In genomic region chr4:152477466-152478223, GRCm38 (mm10) we compare ENCODE assay signal across 8 mouse cellular contexts. TPM values are rescaled to one million over a fixed set of nuclear protein-coding genes. Genes with fewer than 3 reads are reported as not detected.
DNase-seq lines count a peak whose midpoint lies in the region; ATAC-seq and TF ChIP-seq lines count a peak whose summit lies in the region.

Gene Kcnab2, minus strand, starts transcription at chr4:152477871.

- no peak for TF ChIP-seq CTCF in embryonic fibroblast, embryonic 13.5 days (IDR thresholded peaks at IDR 0.05; ENCODE audit: borderline replicate concordance, insufficient read depth, low read length)

- DNase-seq in B cell, adult 2 months, result peak; percentile 98
- peak; percentile 100 for DNase-seq in brain, adult 2 months (ENCODE audit: low read depth, low spot score)
- DNase-seq in heart, adult 9 months (ENCODE audit: low spot score in 2 of 2), result peak; percentile 98 to 99
- DNase-seq in kidney, adult 9 months, result peak; percentile 99
- peak; percentile 98 to 99 for DNase-seq in spleen, adult 18-20 months

- ATAC-seq in limb, embryonic 13.5 days (ENCODE audit: low FRiP score, low read depth), result peak; percentile 97
- peak; percentile 96 for ATAC-seq in midbrain, embryonic 15.5 days (replicated peaks)

- peak within 1 kb of the TSS; percentile 64 for H3K4me3 ChIP-seq in embryonic fibroblast, embryonic 13.5 days (ENCODE audit: insufficient read depth, low read length)
- peak within 1 kb of the TSS; percentile 69 for H3K4me3 ChIP-seq in limb, embryonic 13.5 days
- peak within 1 kb of the TSS; percentile 63 for H3K4me3 ChIP-seq in midbrain, embryonic 15.5 days

- no peaks in the 10 kb centered on the region for H3K36me3 ChIP-seq in limb, embryonic 13.5 days
- no peaks in the 10 kb centered on the region for H3K36me3 ChIP-seq in midbrain, embryonic 15.5 days (replicated peaks)

- H3K27me3 ChIP-seq in limb, embryonic 13.5 days, result peaks cover 30% of the 10 kb centered on the region
- no peaks in the 10 kb centered on the region for H3K27me3 ChIP-seq in midbrain, embryonic 15.5 days (replicated peaks)

- H3K4me2 ChIP-seq in limb, embryonic 13.5 days (replicated peaks), result peak within 1 kb of the TSS; percentile 83
- peak within 1 kb of the TSS; percentile 92 for H3K4me2 ChIP-seq in midbrain, embryonic 15.5 days

- peaks cover 3% of the 10 kb centered on the region; the same call in 1 of the 2 replicates for H3K9me3 ChIP-seq in limb, embryonic 13.5 days
- H3K9me3 ChIP-seq in midbrain, embryonic 15.5 days, result no peaks in the 10 kb centered on the region

- no peaks in the 10 kb centered on the region for H3K4me1 ChIP-seq in embryonic fibroblast, embryonic 13.5 days (ENCODE audit: control insufficient read depth, insufficient read depth, low read length)
- H3K4me1 ChIP-seq in limb, embryonic 13.5 days, result peaks cover 18% of the 10 kb centered on the region
- H3K4me1 ChIP-seq in midbrain, embryonic 15.5 days, result peaks cover 32% of the 10 kb centered on the region

- H3K27ac ChIP-seq in embryonic fibroblast, embryonic 13.5 days (ENCODE audit: insufficient read depth, low read length), result 0 out of 2 replicates have a peak within 1 kb of the TSS, but pooled peaks have one; percentile 19
- peak within 1 kb of the TSS; percentile 39; the same call in 1 of the 2 replicates for H3K27ac ChIP-seq in limb, embryonic 13.5 days
- peak within 1 kb of the TSS; percentile 95 for H3K27ac ChIP-seq in midbrain, embryonic 15.5 days

- peak; percentile 94 for TF ChIP-seq POLR2A in embryonic fibroblast, embryonic 13.5 days (IDR thresholded peaks at IDR 0.05; ENCODE audit: low read depth, low read length)

- peak within 1 kb of the TSS; percentile 80 for H3K9ac ChIP-seq in limb, embryonic 13.5 days
- H3K9ac ChIP-seq in midbrain, embryonic 15.5 days, result peak within 1 kb of the TSS; percentile 91

- under 1% methylated on average over 63 of the region's 63 CpGs for WGBS in limb, embryonic 13.5 days
- WGBS in midbrain, embryonic 15.5 days, result under 1% methylated on average over 63 of the region's 63 CpGs

RNA-seq across cellular contexts. Expression of gene Kcnab2, which starts in this region (rescaled TPM):
- polyA plus RNA-seq in embryonic fibroblast, embryonic 13.5 days (2011; ENCODE audit: insufficient read length, low read depth, missing spikeins), result 2.6 and 3.6 TPM in 2 replicates
- polyA plus RNA-seq in limb, embryonic 13.5 days (2015; fragmentation: Nextera tagmentation; extraction: Ambion mirVana), result 8.7 and 9.7 TPM in 2 replicates
- 26.1 and 27.8 TPM in 2 replicates for polyA plus RNA-seq in midbrain, embryonic 15.5 days (2015; fragmentation: Nextera tagmentation; extraction: Ambion mirVana)

Comparison
In these comparisons a context has a peak if more than half of its experiments do, and no peak if none do; other contexts are left out.
1. Peak in every context shown above with its lines: DNase-seq, ATAC-seq, H3K4me3 ChIP-seq and H3K27ac ChIP-seq.
2. H3K27ac ChIP-seq: peak in every context shown above with its lines; median percentile 95 in midbrain, embryonic 15.5 days; 39 in limb, embryonic 13.5 days; 19 in embryonic fibroblast, embryonic 13.5 days.